Mouse (Mus musculus) monocyte, adult 5-6 weeks (primary cell): ENCODE measurements around the gene Aadac. TPM values are rescaled to one million over a fixed set of nuclear protein-coding genes. Genes with fewer than 3 reads are reported as not detected.

Source experiments
- ATAC-seq: fragments of 153-309, 156-312 bp; replicated peaks from 2 replicates; pipeline ENCODE4 v1.8.0; 2017; ENCODE audit warnings: mild to moderate bottlenecking; ENCODE audit not compliant: low TSS enrichment, insufficient number of reproducible peaks, severe bottlenecking, poor library complexity, low FRiP score
- total RNA-seq: library from RNA; stranded (forward); fragments of 200-1000, 200-491, 200-594 nt; gene quantifications from 3 replicates; pipeline ENCODE4 v1.2.3, GENCODE M21; 2017

Gene Aadac
- total RNA-seq = not detected in 3 replicates

DNA sequence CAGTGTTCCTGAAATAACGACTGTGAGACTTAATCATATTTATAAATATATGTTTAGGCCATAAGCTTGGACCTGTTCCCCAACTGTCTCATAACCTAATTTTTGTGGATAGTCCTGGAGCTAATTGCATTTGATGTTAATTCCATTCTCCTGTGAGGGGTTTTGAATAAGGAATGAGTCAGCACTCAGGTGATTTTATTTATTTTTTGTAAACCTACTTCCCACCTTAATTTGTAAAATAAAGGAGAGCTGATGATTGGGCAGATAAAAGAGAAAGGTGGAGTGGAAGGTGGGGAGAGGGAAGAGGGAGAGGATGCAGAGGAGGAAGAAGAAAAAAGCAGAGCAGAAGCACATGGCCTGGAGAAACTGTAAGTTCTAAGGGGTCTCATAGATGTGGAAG lies at the start of gene Aadac:
Gene Aadac (plus strand): TSS at position 301 of the 400 bp plus-strand sequence.
- no peak for ATAC-seq

DNA sequence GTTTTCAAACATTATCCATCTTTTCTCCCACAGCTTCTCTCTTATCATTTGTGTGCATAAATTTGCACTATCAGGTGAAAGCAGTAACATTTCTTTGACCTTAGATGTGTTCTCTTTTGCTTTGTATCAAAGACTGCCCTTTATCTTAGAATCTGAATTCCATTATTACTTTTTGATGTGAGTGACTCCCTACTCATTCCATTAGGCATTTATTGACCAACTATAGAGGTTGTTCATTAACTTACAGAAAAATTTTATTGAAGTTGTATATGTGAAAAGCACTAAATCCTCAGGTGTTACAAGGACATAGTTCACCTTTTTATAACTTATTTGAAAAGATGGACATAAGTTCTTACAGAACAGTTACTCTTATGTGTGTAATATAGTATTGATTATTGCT lies 21.9 kb upstream of the Aadac start:
- ATAC-seq = no peak

DNA sequence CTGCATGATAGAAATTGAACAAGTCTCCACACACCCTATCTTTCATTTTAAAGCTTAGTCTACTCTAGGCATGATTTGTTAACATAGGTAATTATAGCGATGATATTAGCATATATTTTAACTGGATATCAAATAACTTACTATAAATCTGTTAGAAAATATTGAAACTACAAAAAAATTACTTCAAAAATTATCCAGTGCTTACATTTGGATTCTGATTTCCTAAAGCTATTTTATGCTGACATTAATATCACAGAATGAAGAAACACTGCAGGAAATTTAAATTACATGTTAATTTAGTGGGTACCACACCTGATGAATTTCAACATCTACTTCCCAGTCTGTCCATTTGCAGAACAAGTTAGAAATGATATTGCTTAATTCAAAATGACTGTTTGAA lies 19.1 kb upstream of the Aadac start, which contains the start of gene Aadacl2:
Gene Aadacl2 (plus strand): TSS at position 301 of the 400 bp plus-strand sequence.
- ATAC-seq = no peak

DNA sequence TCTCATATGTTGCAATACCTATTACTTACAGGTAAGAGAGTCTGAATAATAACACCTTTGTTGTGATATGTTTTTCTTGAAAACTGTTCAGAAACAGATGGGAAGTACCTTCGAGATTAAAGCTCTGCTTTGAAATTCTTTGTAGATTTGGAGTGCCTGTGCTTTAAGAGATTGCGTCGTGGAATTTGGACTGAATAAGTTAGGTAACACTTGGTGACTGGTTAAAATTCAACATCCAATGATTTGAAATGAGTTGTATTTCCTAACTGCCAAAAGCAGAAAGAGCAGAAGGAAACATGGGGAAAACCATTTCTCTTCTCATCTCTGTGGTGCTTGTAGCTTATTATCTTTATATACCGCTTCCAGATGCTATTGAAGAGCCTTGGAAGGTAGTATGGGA lies 6.0 kb downstream of the Aadac start:
- no peak for ATAC-seq

DNA sequence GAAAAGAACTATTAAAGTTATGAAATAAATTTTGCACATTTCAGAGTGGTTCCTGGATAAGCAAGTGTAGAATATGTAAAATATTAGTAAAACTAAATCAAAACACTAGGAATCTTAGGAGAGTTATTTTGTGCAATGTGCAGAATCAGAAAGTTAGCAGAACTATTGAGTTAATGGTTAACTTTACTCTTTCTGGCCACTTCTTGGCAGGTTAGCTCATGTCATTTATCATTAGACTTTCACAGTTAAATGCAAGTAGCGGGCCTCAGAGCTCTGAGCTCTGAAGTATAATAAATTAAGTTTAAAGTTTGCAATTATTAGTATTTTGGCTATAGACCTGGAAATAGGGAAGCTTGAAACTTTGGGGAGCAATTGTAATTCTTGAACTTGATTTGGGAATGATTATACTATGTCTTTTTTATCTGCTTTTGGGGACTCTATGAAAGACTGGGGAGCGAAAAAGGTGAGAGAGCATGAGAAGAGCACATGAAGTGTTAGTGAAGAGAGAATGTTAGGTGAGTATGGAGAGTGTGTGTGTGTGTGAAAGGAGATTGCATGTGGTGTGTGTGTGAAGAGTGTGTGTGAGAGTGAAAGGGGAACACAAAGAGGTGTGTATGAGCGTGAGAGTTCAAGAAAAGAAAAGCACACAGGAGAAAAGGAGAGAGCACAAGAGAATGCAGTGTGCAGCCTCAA lies 20.9 kb downstream of the Aadac start:
- ATAC-seq = no peak

DNA sequence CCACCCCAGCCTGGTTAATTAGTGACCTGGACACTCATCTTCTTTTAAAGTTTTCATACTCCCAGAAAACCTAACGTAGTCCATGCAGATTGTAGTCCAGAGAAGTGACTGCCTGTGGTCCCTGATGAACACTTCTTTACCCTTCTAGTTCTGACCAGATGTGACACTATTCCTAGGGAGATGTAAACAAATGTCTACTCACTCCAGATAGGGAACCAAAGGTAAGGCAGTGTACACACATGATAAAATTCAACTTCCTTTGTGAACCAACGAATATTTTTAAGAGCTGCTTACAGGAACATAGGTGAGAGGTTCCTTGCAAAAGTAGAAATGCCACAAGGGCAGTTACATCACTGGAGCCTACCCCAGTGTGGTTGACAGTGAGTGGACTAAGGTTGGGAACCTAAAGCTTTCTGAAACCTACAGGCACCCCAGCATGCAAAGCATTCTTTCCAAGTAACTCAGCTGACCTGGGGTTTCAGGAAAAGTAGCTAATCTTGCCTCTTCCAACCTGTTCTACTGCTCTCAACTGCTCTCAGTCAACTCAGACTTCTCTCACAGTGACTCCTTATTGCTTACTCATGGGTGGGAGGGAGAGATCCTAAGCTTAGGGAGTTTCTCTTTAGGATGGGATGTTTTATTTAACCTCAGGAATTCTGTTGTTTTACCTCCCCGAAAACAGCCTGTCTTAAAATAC lies 27.9 kb downstream of the Aadac start:
- ATAC-seq = no peak

DNA sequence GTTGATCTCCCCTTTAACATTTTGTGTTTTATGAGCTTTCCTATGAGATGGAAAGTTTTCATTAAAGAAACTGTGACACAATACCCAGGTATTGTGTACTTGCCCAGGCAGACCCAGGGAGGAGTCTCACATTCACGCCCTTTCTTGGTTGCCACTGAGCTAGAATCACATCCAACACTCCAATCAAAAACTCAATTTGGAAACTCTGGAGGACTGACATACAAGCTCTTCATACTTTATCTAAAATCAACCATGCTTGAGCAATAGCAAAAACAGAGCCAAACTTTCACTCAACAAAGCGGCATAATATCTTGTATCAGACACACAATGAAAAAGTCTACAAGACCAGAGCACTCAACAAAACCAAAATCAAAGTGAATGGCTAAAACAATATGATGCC lies 28.4 kb downstream of the Aadac start:
- ATAC-seq = no peak

DNA sequence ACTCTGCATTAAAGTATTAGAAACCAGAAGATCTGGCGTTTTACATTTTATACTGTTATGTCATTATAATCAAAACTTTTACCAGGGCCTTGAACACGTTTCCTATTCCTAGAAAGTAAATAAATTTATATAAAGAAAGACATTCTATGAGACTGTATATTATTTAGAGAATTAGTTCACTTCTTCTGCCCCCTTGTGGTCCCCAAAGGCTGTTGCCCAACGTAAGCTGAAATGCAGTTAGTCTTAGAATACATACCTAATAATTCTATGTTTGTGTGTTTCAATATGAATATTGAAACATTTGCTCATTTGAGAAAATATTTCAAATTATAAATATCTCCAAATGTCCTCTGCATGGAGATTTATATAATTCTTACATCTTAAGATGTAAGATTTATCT lies 30.9 kb downstream of the Aadac start:
- no peak for ATAC-seq

DNA sequence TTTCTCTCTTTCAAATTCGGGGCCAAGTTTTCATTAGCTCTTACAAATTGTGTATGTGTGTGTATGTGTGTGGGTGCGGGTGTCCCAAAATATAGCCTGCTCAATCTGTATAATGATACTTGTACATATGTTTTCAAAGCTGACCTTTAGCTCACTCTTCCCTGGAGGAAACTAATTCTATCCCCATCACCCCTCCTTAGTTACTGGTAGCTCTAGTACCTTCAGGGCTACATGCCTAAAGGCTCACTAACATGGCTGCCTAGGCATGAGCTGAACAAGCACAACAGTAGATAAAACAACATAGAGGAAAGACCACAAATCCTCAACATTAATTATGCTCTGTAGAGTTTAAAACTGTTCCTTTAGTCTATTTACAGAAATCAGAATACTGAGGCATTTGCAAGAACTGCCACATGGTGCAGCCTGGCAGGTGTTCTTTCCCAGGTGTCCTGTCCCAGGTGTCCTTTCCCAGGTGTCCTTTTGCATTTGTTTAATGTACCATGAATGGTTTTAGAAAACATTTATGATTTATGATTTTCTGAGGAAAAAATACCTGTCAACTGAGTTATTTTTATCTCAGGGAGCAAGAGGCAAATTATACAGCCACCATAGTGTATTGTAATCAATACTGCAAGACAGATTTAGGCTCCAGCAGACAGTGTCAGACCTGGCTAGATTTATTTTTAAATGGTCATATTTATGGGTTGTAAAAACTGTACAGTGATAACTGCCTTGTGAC lies 31.7 kb downstream of the Aadac start:
- no peak for ATAC-seq

DNA sequence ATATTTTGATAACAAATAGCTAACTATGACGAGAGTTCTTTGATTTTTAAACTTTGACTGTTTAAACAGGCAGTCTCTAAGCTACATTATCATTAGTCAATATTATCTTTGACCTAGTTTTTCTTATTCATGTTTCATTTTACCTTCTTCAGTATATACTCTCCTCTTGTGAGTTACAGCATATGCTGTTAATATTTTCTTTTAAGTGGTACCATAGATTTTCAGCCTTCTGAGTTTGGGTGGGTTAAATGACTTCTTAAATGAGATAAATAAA lies 32.2 kb downstream of the Aadac start:
- no peak for ATAC-seq

DNA sequence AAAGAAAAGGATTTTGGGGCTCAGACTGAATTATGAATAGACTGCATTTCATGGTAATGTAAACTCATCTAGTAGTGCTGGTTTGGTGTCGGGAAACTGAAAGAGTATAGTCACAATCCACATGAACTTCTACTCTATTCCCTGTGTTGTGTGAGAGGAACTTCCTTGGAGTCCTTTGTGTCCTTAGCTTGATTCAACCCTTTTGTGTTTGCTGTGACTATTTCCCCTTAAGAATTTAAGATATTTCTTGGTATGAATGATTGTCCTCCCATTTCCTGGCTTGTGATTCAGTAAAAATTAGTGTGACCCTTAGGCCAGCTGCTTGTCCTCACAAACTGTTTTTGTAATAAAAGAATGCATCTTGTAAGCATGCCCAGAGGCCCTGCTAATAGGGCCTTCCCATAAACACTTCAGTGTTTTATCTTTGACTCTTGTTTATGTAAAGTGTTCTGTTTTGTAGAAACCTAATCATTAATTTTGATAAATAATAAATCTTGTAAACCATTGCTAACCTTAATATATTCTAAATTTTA lies 53.4 kb downstream of the Aadac start:
- ATAC-seq = no peak

DNA sequence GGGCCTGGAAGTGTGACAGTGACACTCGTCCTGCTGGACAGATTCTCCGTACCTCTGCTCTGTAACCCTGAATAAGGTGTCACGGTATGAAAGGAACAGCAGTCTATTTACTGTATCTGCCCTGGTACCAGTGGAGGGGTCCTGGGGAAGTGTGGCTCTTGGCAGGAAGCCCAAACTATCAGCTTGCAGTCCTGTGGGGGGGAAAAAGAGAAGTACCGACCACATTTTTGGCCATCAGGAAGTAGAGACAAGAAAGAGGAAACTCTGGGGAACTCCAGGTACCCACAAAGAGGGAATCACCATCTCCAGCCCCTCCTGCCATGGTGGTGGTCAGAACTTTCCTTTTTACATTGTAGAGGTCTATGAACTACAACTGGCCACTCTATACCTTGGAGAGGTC lies 55.1 kb downstream of the Aadac start:
- ATAC-seq = peak; percentile 79

DNA sequence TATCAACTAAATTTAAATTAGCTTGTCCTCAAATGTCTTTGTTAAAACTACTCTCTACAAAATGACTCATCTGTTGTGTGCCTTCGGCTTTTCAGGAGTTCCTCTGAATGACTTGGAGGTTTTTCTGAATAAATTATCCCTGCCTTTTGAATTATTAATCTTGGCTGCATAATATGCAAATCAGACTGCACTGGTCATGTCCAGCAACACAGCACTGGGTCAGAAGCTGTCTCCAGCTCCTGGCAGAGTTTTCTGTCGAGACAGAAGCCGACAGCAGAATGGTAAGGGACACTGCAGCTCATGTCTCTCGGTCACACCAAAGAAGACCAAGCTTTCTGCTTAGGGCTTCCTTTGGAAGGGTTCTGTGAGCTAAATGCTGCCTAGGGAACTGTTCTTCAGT lies 56.1 kb downstream of the Aadac start, which contains the start of gene Sucnr1:
Gene Sucnr1 (plus strand): TSS at position 222 of the 400 bp plus-strand sequence.
- no peak for ATAC-seq

DNA sequence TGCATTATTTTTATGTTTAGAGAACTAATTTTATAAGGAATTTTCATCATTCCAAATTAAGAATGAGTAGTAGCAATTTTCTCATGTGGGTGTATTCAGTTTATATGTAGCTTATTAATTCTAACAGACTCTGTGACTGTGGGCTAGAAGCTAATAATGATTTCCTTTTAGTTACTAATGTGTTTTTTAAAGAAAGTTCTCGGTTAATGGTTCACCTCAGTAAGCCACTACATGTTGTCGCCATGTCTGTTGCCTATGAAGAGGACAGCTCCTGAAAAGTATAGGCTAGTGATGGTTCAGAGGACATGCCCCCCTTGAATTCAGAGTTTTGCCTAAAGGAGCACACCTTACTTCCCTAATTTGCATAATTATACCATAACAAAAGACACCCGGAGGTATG lies 57.2 kb downstream of the Aadac start:
- ATAC-seq = no peak

DNA sequence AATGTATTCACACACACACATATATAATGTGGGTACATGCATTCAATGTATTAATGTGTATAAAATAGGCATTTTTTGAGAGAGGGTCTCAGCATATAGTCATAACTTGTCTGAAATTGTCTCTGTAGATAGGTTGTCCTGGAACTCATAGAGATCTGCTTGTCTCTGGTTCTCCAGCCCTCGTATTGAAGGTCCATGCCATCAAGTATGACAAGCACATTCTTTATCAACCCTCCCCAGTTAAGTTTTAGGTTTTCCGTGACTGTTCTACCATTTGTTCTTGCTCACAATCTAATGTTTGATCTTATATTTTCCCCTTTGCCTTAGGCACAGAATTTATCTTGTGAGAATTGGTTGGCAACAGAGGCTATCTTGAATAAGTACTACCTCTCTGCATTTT lies 60.2 kb downstream of the Aadac start:
- no peak for ATAC-seq

Other genes with a start within 250 kb of the Aadac start
- not detected in 3 replicates for gene Gm8298, start 164.7 kb upstream of the Aadac start, total RNA-seq
- gene C130079G13Rik, start 100.5 kb upstream of the Aadac start, total RNA-seq = not detected in 3 replicates
- gene Aadacl2, start 19.0 kb upstream of the Aadac start, total RNA-seq = not detected in 3 replicates
- gene Sucnr1, start 56.2 kb downstream of the Aadac start, total RNA-seq = 0.57 TPM in 1 of 3 replicates, not detected in the others